Mouse (Mus musculus): Measurements from ENCODE around the gene Ank3. TPM values are rescaled to one million over a fixed set of nuclear protein-coding genes. Genes with fewer than 3 reads are reported as not detected.
"Not testable (repeated sequence)": the region's sequence is repeated elsewhere in the genome, so short reads cannot be mapped to it uniquely, and the experiment has no call there.

Gene Ank3
- polyA plus RNA-seq (2012; rRNA removed): 159 and 173 TPM in 2 replicates

DNA sequence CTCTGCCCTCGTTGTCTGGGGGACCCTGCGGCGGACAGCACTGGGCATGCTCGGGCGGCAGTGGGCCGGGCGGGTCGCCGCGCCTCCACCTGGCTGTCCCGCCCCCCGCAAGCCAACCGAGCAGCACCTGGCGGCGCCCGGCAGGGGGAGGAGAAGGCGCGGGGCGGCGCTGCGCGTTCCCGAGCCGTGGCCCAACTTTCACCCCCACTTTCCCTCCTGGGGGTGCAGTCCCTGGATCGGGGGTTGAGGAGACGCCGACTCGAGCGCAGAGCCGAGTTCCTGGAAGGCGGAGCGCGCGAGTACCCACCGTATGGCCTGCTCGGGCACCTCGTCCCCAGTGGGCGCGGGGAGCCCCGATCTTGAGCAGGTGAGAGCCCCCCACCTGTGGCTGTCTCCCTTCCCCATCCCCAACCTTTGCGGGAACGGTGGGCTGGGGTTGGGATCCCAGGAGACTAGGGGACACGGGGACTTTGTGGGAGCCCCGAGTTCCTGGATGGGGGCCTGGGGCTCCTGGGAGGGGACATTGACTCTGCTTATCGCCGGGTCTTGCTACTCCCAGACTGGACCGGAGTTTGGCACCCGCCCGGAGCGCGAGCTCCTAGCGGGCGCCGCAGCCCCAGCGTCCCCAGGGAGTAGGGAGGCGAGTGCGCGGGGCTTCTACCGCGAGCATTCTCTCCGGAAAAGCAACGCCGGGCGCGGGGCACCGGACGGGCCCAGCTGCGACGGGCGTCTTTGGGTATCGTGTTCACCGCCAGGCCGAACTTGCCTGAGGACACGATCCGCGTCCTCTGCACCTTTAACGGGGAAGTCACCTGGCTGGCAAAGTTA is at the start of gene Ank3:
TSS of gene Ank3 (plus strand) at position 11 of the 828 bp plus-strand sequence.
- DNase-seq (ENCODE audit: extremely low spot score in 1 of 2, low spot score in 1 of 2): no peak

GRCm38 (mm10) chr10:69351071-69351841 is 47.3 kb upstream of the Ank3 start:
- DNase-seq (ENCODE audit: extremely low spot score in 1 of 2, low spot score in 1 of 2): no peak

DNA sequence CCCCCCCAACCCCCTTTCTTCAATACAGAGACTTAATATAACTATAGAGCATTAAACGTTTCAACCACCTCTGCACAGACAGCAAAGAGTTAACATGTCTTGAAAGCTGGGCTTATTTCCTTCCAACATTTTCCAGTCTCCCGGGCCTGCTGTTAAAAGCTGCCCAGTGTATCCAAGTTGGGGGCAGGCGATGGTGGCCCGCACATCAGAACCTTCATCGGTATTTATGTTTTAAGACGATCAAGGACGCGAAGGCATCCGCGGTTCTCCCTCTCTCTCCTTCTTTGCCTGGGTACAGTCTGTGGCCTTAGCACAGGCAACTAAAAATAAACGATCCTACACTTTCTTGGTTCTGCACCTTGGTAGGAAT is 46.7 kb upstream of the Ank3 start:
- DNase-seq (ENCODE audit: extremely low spot score in 1 of 2, low spot score in 1 of 2): no peak

DNA sequence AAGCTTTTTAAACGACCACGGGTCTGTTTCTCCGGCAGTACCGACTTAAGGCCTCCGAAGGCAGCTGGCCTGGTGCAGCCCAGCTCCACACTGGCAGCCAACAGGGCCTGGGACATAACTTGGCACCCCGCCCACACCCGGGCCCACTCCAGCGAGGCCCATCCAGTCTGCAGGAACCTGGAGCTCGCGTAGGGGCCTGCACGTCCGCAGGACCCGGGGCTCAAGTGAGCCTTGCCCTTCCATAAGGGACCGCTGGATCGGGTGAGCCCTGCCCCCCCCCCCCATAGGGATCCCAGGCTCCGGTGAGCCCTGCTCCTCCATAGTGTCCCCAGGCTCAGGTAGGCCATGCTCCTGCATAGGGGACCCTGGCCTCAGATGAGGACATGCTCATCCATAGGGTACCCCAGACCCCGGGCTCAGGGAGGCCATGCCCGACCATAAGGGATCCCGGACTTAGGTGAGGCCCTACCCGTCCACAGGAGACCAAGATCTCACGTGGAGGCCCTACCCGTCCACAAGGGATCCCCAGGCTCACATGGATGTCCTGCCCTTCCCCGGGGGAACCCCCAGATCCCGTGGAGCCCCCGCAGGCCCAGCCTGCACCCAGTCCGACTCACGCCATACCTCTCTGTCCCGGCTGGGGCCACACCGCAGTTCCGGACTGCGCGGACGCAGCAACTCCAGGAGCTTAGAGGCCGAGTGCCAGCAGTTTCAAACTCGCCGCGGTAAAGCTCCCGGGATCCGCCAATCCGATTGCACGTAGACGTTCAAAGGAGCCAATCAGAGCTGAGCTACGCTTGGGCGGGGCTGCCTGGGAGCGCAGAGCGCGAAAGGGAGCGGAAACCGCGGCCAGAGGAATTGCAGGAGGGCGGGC is 46.1 kb upstream of the Ank3 start, which contains the start of gene Cdk1:
TSS of gene Cdk1 (minus strand) at position 727 of the 874 bp plus-strand sequence.
- peak; percentile 81 to 96 for DNase-seq (ENCODE audit: extremely low spot score in 1 of 2, low spot score in 1 of 2)

DNA sequence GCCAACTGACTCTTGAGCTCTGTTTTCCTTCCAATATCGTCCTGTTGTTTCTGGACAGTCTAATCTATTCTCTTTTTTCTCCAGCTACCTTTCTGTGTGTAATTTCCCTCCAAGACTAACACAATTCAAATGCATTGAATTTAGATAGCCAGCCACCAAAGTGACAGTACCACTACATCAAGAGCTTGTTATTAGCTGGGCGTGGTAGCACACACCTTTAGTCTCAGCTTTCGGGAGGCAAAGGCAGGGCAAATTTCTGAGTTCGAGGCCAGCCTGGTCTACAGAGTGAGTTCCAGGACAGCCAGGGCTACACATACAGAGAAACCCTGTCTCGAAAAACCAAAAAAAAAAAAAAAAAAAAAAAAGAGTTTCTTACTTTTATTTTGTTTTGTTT is 45.5 kb upstream of the Ank3 start:
- DNase-seq (ENCODE audit: extremely low spot score in 1 of 2, low spot score in 1 of 2): not testable (repeated sequence)

DNA sequence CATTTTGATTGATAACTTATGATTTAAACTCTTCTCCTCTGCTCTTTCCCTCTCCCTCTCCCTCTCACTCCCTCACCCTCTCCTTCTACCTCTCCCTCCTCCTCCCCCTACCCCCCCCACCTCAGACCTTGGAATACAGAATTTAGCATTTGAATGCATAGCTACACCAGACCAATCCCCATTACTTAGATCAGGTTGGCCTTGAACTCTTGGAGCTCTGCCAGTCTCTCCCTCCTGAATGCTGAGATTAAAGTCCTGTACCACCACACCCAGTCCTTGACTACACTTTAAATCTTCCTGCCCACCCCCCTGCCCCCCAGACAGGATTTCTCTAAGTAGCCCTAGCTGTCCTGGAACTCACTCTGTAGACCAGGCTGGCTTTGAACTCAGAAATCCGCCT is 38.9 kb upstream of the Ank3 start:
- no peak for DNase-seq (ENCODE audit: extremely low spot score in 1 of 2, low spot score in 1 of 2)

DNA sequence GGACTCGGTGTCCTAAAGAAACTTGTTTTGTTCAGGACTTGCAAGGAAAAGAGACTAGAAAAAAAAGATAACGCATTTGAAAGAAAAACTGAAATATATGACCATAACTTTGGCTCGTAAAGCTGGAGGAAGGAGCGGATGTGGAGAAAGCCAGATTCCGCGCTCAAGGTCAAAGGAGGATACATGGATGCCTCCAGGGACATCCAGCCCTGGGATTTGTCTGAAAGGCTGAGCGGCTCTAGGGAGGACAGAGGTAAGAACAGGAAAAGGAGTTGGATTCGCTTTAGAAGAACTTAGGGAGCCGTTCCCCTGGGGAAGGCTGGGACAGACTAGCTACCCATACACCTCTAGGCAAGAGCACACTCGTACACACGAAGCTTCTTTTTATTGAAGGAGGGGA is 32.4 kb upstream of the Ank3 start:
- no peak for DNase-seq (ENCODE audit: extremely low spot score in 1 of 2, low spot score in 1 of 2)

DNA sequence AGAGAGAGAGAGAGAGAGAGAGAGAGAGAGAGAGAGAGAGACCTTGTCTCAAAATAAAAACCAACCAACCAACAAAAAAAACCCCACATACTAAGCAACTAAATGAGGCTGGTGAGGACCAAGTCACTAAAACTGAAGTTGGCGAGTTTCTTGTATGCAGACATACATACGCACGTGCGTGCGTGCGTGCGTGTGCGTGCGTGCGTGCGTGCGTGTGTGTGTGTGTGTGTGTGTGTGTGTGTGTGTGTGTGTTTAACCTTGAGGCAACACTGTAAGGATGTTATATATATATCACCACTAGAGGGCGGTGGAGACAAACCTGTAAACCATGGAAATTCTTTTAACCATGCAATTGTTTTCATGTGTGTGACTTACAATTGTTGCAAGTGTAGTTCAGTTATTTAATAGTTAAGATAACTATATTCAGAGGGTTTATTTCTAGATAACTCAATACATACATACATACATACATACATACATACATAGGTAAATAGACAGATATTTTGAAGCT is 31.6 kb upstream of the Ank3 start:
- peak in 1 of 2 experiments; percentile 56 for DNase-seq (ENCODE audit: extremely low spot score in 1 of 2, low spot score in 1 of 2)

- DNase-seq (ENCODE audit: extremely low spot score in 1 of 2, low spot score in 1 of 2): no peak
Measured at GRCm38 (mm10) chr10:69369321-69369720, 29.3 kb upstream of the Ank3 start.

GRCm38 (mm10) chr10:69371441-69371840 is 27.1 kb upstream of the Ank3 start:
- peak in 1 of 2 experiments; percentile 43 for DNase-seq (ENCODE audit: extremely low spot score in 1 of 2, low spot score in 1 of 2)

GRCm38 (mm10) chr10:69372061-69372460 is 26.5 kb upstream of the Ank3 start:
- DNase-seq (ENCODE audit: extremely low spot score in 1 of 2, low spot score in 1 of 2): peak in 1 of 2 experiments; percentile 51

- DNase-seq (ENCODE audit: extremely low spot score in 1 of 2, low spot score in 1 of 2): no peak
Measured at GRCm38 (mm10) chr10:69373796-69374550, 24.6 kb upstream of the Ank3 start.

- no peak for DNase-seq (ENCODE audit: extremely low spot score in 1 of 2, low spot score in 1 of 2)
Measured at GRCm38 (mm10) chr10:69375154-69375553, 23.4 kb upstream of the Ank3 start.

- no peak for DNase-seq (ENCODE audit: extremely low spot score in 1 of 2, low spot score in 1 of 2)
Measured at GRCm38 (mm10) chr10:69383186-69383585, 15.4 kb upstream of the Ank3 start.

GRCm38 (mm10) chr10:69384640-69385039 is 13.9 kb upstream of the Ank3 start:
- no peak for DNase-seq (ENCODE audit: extremely low spot score in 1 of 2, low spot score in 1 of 2)

DNA sequence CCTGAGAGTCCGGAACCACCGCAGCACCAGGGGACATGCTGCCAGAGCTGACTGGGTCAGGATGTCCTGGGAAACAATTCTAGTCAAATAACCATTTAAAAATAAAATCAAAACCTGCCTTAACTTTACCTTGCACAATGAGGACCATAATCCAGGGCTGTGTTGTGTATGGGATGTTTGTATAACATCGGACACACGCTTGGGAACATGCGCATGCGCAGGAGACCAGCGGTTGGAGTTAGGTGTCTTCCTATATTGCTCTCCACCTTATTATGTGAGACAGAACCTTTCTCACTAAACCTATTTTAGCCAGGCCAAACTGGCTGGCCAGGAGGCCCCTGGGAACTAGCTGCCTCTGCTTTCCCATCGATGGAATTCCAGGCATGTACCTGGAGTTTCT is 13.4 kb upstream of the Ank3 start:
- DNase-seq (ENCODE audit: extremely low spot score in 1 of 2, low spot score in 1 of 2): no peak

DNA sequence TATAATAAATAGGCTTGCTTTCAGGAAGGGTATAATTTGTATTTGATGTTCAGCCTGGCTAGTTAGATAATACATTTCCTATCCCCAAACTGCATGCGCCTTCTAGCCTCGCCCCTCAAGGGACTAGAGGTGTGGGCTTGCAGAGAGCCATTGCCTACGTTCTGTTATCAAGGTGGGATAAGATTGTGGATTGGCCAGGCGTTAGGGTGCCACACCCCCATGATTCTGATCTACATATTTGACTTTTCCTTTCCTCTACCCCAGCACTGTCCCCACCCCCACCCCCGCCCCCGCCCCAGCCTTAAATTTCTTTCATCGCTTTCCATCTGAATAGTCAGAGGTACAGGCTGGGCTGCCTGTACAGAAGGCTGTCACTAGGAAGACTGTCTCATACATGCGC is 11.8 kb upstream of the Ank3 start:
- DNase-seq (ENCODE audit: extremely low spot score in 1 of 2, low spot score in 1 of 2): no peak

DNA sequence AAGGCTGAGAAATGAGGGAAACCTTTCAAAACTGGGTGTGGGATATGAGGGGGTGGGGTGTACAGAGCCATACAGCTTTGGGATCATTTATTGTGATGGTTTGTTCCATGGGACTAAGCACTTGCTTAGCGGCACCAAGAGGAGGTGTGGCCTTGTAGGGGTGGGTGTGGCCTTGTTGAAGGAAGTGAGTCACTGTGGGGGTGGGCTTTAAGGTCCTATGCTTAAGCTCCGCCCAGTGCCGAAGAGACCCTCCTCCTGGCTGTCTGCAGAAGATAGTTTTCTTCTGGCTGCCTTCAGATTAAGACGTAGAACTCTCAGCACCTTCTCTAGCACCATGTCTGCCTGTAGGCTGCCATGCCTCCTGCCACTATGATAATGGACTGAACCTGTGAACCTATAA is 9.1 kb upstream of the Ank3 start:
- no peak for DNase-seq (ENCODE audit: extremely low spot score in 1 of 2, low spot score in 1 of 2)

GRCm38 (mm10) chr10:69398197-69398762 is 293 bp upstream of the Ank3 start:
- no peak for DNase-seq (ENCODE audit: extremely low spot score in 1 of 2, low spot score in 1 of 2)

All from frontal cortex, adult 2 months (tissue).